Mouse (Mus musculus) adrenal gland, adult (tissue): ENCODE data around the gene Cyp17a1.

ENCODE experiments used
- DNase-seq, 2 experiments: peaks; one replicate each; pipeline ENCODE4 v3.0.0; 2022 to 2023; ENCODE audit warnings: low spot score in 1 of 2; ENCODE audit not compliant: inconsistent age in 2 of 2

Cyp17a1 gene

GRCm38 (mm10) chr19:46619518-46619917 lies 53.5 kb downstream of the Cyp17a1 start:
- peak in 1 of 2 experiments; percentile 50 for DNase-seq

- DNase-seq: peak; percentile 52 to 76
Measured at GRCm38 (mm10) chr19:46619001-46619400, 54.0 kb downstream of the Cyp17a1 start.

GRCm38 (mm10) chr19:46618322-46618721 lies 54.6 kb downstream of the Cyp17a1 start:
- DNase-seq: no peak

GRCm38 (mm10) chr19:46617361-46617760 lies 55.6 kb downstream of the Cyp17a1 start:
- DNase-seq: no peak
